Mouse (Mus musculus) ovary, adult 18-20 months (tissue): ENCODE measurements around the gene Lhx6.
"Not testable (repeated sequence)": the region's sequence is repeated elsewhere in the genome, so short reads cannot be mapped to it uniquely, and the experiment has no call there.

Source experiments
- DNase-seq: peaks from one replicate; pipeline ENCODE4 v3.0.0; 2022; ENCODE audit warnings: low spot score, mixed read lengths

Gene Lhx6

DNA sequence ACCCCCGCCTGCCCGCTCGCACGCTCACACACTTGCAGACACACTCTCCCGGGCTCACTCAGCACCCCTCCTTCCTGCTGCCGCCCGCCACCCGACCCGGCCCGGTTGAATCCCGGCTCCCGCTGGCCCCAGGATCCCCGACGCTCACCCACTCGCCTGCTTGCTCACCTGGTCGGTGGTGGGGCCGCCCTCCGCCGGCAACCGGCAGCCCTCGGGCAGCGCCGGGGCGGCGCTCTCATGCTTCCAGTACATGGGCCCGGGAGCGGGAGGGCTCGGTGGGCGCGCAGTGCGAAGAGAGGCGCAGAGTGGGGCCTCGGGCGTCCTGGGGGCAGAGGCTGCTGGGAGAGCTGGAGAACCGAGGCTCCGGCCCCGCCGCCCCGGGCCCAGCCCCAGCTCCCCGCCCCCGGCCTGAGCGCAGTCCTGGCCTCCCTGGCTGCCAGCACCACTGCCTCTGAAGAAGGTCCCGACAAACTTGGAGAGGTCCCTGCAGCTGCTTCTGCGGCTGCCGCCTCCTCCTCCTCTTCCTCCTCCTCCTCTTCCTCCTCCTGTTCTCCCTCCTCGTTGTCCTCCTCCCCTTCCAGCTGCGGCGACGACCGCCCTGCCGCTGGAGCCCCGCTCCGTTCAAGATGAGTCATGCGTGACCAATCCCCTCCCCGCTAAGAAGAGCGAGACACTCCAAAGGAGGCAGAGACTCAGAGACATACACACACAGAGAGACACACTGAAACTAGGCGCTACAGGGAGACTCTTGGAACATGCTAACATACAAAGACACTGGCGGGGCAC lies at the start of gene Lhx6:
Gene Lhx6 (minus strand): TSS at position 453 of the 786 bp plus-strand sequence.
- no peak for DNase-seq

DNA sequence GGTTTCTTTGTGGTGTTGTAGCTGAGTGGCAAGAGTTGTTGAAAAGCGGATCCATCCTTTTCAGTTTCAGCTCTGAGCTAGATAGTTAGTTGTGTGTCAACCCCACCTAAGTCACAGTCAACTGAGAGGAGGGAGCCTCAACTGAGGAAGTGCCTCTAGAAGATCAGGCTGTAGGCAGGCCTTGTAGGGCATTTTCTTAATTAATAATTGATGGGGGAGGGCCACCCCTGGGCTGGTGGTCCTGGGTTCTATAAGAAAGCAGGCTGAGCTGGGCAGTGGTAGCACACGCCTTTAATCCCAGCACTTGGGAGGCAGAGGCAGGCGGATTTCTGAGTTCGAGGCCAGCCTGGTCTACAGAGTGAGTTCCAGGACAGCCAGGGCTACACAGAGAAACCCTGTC lies 47.2 kb upstream of the Lhx6 start:
- not testable (repeated sequence) for DNase-seq

GRCm38 (mm10) chr2:36148876-36149365 lies 43.7 kb upstream of the Lhx6 start:
- no peak for DNase-seq

GRCm38 (mm10) chr2:36139096-36139495 lies 33.9 kb upstream of the Lhx6 start:
- DNase-seq = no peak

GRCm38 (mm10) chr2:36136300-36136941 lies 31.2 kb upstream of the Lhx6 start, which contains the start of the genes Mrrf and Rbm18:
TSS of gene Mrrf (plus strand) at chr2:36136389.
TSS of gene Rbm18 (minus strand) at chr2:36136773.
- peak; percentile 85 for DNase-seq

DNA sequence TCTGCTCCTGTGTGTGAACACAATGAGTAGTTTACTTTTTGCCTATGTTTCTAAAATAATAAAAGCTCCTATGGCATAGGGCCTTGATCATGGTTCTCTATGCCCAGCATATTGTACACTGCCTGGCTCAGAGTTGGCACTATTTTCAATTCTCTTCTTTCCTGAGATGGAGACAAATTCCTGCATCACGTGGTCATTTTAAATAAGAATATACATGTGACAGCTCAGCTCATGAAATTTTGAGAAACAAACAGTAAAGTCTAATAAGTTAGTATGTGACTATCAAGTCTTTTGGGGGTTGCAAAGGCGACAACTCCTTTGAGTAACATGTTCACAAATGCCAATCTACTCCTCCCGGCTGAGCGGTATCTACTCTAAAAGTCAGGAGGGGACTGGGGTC lies 30.7 kb upstream of the Lhx6 start:
- DNase-seq = no peak

DNA sequence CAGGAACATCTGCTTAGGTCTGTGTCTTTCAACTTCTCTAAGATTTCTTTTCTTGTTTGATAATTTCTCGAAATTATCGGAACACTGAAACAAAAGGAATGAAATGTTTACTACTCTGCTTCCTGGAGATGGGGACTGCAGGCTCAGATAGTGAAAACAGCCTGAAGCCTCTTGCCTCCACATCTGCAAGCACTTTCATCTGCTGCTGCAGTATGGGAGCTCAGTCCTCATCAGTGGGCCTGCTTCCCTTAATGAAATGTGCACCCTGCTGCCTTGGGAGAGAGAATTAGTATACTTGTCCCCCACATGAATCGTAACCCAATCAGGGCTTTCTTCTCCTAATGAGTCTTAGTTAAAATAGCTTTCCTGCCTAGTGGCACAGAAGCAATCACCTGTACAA lies 23.8 kb upstream of the Lhx6 start:
- no peak for DNase-seq

DNA sequence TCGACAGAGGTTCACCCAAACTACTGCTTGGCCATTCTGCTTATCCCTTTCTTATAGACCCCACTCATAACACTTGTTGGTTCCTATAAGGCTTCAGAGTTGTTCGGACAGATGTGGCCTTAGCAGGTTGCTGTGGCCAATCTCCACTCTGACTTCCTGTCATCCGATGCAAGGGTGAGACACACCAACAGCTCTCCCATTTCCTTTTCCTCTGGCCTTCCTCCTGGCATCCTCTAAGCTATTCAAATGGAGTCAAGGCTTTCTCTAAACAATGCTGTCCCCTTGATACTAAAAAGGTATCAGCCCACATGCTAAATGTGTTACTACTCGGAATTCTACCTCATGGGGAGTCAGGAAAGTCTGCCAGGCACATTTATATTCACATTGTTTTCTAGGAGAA lies 22.8 kb upstream of the Lhx6 start:
- DNase-seq = no peak

DNA sequence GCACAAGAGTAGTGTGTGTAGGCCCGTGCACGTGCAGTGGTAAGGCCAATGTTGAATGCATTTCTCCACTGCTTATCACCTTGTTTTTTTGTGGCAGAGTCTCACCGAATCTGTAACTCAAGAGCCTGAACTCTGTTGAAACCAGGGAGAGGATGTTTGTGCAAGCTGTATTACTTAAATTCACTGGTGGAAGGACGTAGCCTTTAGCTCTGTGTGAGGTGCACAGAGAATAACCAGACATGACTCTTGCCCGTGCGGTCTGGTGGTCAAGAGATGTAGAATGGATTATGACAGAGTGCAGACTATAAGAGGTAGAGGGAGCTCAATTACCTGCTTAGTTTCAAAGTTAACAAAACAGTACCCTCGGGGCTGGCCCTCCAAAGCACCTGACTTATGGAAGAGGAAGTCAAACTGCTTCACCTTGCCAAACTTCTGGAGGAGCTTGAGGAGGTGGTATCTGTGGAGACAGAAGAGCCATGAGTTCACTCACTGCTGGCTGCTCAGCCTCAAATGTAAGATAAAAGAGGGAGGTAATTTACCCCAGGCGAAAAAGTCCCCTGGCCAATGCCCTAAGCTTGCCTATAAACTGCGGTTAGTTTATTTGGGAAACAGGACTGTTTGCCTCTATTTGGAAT lies 21.7 kb upstream of the Lhx6 start:
- DNase-seq = no peak

GRCm38 (mm10) chr2:36112632-36113031 lies 7.4 kb upstream of the Lhx6 start:
- no peak for DNase-seq

DNA sequence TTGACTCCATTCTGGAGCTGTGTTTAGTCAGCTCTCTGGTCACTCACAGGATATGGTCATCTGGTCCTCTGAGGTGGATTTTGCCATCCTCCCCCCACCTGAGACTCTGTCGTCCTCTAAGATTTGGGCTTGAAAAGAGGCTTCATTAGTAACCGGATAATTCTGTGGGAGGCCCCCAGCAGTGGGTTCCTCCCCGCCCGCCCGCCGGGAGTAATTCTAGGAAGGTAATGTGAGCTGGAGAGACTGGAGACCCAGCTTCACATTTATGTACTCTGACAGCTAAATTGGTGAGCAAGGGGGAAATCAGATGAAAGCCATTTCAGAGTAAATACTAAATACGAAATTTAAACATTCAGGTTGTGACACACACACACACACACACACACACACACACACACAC lies 3.4 kb upstream of the Lhx6 start:
- DNase-seq = no peak

DNA sequence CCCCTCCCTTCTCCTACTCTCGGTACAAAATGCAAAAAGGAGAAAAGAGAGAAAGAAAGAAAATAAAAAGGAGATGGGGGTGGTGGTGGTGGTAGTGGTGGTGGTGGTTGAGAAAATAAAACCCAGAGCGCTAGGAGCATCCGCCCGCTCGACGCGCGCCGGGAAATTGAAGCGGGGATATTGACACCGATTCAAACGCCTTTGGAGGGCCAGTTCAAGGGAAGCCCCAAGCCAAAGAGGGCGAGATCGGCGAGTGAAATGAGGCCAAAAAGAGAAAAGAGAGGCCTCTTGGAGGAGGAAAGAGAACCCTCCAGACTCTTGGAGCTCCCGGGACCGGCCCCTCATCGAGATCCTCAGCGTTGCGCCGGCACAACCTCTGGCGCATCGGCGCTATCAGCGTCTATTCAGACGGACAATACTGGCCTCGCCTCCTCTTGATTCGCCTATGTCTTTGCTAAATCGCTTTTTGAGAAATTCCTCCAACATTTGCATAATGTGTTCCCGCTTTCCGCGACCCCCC lies 712 bp downstream of the Lhx6 start:
- no peak for DNase-seq

- no peak for DNase-seq
These were observed 1.4 kb downstream of the Lhx6 start for GRCm38 (mm10) chr2:36103555-36104367.

- DNase-seq = no peak
These were observed 2.1 kb downstream of the Lhx6 start for GRCm38 (mm10) chr2:36103069-36103554.

- no peak for DNase-seq
These were observed 2.7 kb downstream of the Lhx6 start for GRCm38 (mm10) chr2:36102559-36102946.

- DNase-seq = no peak
These were observed 3.2 kb downstream of the Lhx6 start for GRCm38 (mm10) chr2:36101866-36102558.

- no peak for DNase-seq
These were observed 5.5 kb downstream of the Lhx6 start for GRCm38 (mm10) chr2:36099739-36100138.

- DNase-seq = no peak
These were observed 7.2 kb downstream of the Lhx6 start for GRCm38 (mm10) chr2:36098021-36098420.

- DNase-seq = no peak
These were observed 7.9 kb downstream of the Lhx6 start for GRCm38 (mm10) chr2:36097129-36097815.

- no peak for DNase-seq
These were observed 11.2 kb downstream of the Lhx6 start for GRCm38 (mm10) chr2:36093914-36094475.
